Mouse (Mus musculus) lung, embryonic 16.5 days (tissue): Measurements from ENCODE around the gene H2-M3. TPM values are rescaled to one million over a fixed set of nuclear protein-coding genes. Genes with fewer than 3 reads are reported as not detected.
"Not testable (repeated sequence)": the region's sequence is repeated elsewhere in the genome, so short reads cannot be mapped to it uniquely, and the experiment has no call there.

ENCODE experiments used
- ATAC-seq: fragments of 200-750 bp; cut with Nextera tagmentation; 2 replicates; pipeline ENCODE4 v1.8.0; 2017; ENCODE audit warnings: low read depth, mild to moderate bottlenecking, moderate library complexity
- H3K27ac ChIP-seq: fragments of 300-500 bp; sonication (generic); 2 replicates; pipeline ENCODE4 v1.5.1; 2014; ENCODE audit warnings: mild to moderate bottlenecking, control low read depth, low read length
- H3K27me3 ChIP-seq: fragments of 300-500 bp; sonication (generic); 2 replicates; pipeline ENCODE4 v1.6.1; 2014; ENCODE audit warnings: low read depth, low read length, mixed read lengths; ENCODE audit not compliant: control insufficient read depth, insufficient read depth
- H3K36me3 ChIP-seq: fragments of 300-500 bp; sonication (generic); 2 replicates; pipeline ENCODE4 v1.6.1; 2014; ENCODE audit warnings: low read length; ENCODE audit not compliant: control insufficient read depth, insufficient read depth
- H3K4me1 ChIP-seq: fragments of 300-500 bp; sonication (generic); replicated peaks from 2 replicates; pipeline ENCODE4 v1.6.1; 2014; ENCODE audit warnings: low read length, mixed read lengths; ENCODE audit not compliant: control insufficient read depth, insufficient read depth
- H3K4me2 ChIP-seq: fragments of 300-500 bp; sonication (generic); 2 replicates; pipeline ENCODE4 v1.6.1; 2014; ENCODE audit warnings: low read depth, low read length, control low read depth
- H3K4me3 ChIP-seq: fragments of 300-500 bp; sonication (generic); 2 replicates; pipeline ENCODE4 v1.5.1; 2014; ENCODE audit warnings: mild to moderate bottlenecking, low read length, control low read depth
- H3K9ac ChIP-seq: fragments of 300-500 bp; sonication (generic); 2 replicates; pipeline ENCODE4 v1.6.1; 2014; ENCODE audit warnings: low read length, control low read depth
- H3K9me3 ChIP-seq: fragments of 300-500 bp; sonication (generic); 2 replicates; pipeline ENCODE4 v1.6.1; 2016; ENCODE audit warnings: low read length; ENCODE audit not compliant: control insufficient read depth
- WGBS: fragments of 180-500 bp; shearing (Covaris S2); extraction: QIAGEN DNeasy Blood & Tissue Kit; methylation state at CpG from one replicate; pipeline ENCODE4 v1.1.7; 2014; 5-methylcytosine and 5-hydroxymethylcytosine counted together
- polyA plus RNA-seq: library from polyadenylated mRNA; unstranded; fragments of >200 nt; fragmentation: Nextera tagmentation; extraction: Ambion mirVana; gene quantifications from 2 replicates; pipeline ENCODE4 v1.2.1, GENCODE M21; 2015

H2-M3 gene
- polyA plus RNA-seq, result 2.3 and 3.1 TPM in 2 replicates

DNA sequence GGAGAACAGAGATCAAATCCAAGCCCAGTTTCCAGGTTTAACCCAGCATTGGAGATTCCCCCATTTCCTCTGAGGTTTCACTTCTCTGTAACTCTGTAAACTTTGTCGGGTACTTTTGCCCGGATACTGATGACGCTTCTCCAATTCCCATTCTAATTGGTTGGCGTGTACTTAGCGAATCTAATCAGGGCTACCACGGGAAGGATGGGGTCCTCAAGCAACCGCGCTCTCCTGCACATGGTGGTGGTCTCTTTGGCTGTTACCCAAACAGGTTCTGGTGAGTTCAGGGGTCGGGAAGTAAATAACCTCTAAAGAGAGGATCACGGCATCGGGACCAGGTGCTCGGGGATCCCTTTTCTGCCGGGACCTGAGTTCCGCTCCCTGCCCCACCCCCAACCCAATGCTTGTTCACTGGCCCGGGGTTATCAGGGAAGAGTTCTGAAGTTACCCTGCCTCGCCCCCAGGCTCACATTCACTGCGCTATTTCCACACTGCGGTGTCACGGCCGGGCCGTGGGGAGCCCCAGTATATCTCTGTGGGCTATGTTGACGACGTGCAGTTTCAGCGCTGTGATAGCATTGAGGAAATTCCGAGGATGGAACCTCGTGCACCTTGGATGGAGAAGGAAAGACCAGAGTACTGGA, at the start of gene H2-M3:
H2-M3 (plus strand) TSS at position 163 of the 644 bp plus-strand sequence.
- Histone ChIP-seq H3K9ac (peak within 1 kb of the TSS; percentile 53), H3K27ac (no peak within 1 kb of the TSS), H3K27me3 (no peaks in the 10 kb centered on the region), H3K4me2 (peak within 1 kb of the TSS; percentile 96), H3K9me3 (no peaks in the 10 kb centered on the region), H3K4me1 (peaks cover 4% of the 10 kb centered on the region; the same call in 1 of the 2 replicates), H3K36me3 (no peaks in the 10 kb centered on the region), H3K4me3 (peak within 1 kb of the TSS; percentile 64)
- WGBS, result 2% methylated on average over 26 of the region's 26 CpGs
- peak; percentile 96 for ATAC-seq

- no peaks in the 10 kb centered on the region for H3K9me3 ChIP-seq
These were observed 48.1 kb upstream of the H2-M3 start for GRCm38 (mm10) chr17:37221879-37222278.

GRCm38 (mm10) chr17:37237230-37237629, 32.8 kb upstream of the H2-M3 start, which contains the start of gene Olfr97:
Gene Olfr97 (minus strand): TSS chr17:37237330.
- not testable (repeated sequence) for H3K4me1 ChIP-seq, H3K27me3 ChIP-seq, H3K9ac ChIP-seq, H3K4me2 ChIP-seq, ATAC-seq, H3K9me3 ChIP-seq, H3K4me3 ChIP-seq, H3K27ac ChIP-seq, H3K36me3 ChIP-seq
- WGBS, result 77% methylated on average over 2 of the region's 2 CpGs

More at GRCm38 (mm10) chr17:37221879-37222278, 48.1 kb upstream of the H2-M3 start:
- Histone ChIP-seq H3K9ac (no peak overlapping the region), H3K4me2 (no peak overlapping the region), H3K27ac (no peak overlapping the region), H3K4me1 (no peaks in the 10 kb centered on the region), H3K4me3 (no peak overlapping the region), H3K36me3 (no peaks in the 10 kb centered on the region), H3K27me3 (no peaks in the 10 kb centered on the region)
- WGBS, result 16% methylated on average over 1 of the region's 1 CpGs
- ATAC-seq, result no peak

DNA sequence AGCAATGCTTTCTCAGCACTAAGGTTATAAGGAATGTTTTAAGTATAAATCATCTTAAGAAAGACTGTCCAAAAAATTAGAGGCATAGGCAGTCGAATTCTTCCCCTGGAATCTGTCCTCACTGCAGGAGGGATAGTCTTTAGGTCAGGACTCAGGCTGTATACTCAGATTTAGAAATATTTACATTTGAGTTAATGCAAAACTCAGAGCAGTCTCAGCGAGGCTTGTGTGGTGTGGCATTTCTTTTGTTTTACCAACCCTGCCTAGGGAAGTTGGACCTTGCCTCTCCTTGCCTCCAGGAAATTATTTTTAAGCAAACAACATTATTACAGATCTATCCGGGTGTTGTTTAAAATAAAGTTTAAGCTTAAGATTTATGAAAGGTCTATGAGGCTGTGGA, 27.8 kb upstream of the H2-M3 start:
- no peak overlapping the region for H3K9ac ChIP-seq
- ATAC-seq, result no peak

GRCm38 (mm10) chr17:37246715-37247114, 23.3 kb upstream of the H2-M3 start:
- Histone ChIP-seq H3K4me3 (no peak overlapping the region), H3K27me3 (no peaks in the 10 kb centered on the region), H3K9ac (no peak overlapping the region), H3K4me2 (no peak overlapping the region), H3K4me1 (no peaks in the 10 kb centered on the region), H3K36me3 (no peaks in the 10 kb centered on the region), H3K27ac (no peak overlapping the region), H3K9me3 (no peaks in the 10 kb centered on the region)
- ATAC-seq, result no peak
- 21% methylated on average over 5 of the region's 5 CpGs for WGBS

More for the DNA sequence above, 27.8 kb upstream of the H2-M3 start:
- no peaks in the 10 kb centered on the region for H3K9me3 ChIP-seq
- H3K27ac ChIP-seq, result no peak overlapping the region
- no peaks in the 10 kb centered on the region for H3K4me1 ChIP-seq
- H3K4me2 ChIP-seq, result no peak overlapping the region
- H3K27me3 ChIP-seq, result no peaks in the 10 kb centered on the region
- no peaks in the 10 kb centered on the region for H3K36me3 ChIP-seq
- H3K4me3 ChIP-seq, result no peak overlapping the region
- WGBS, result 21% methylated on average over 3 of the region's 3 CpGs

GRCm38 (mm10) chr17:37249460-37249859, 20.6 kb upstream of the H2-M3 start:
- no peak overlapping the region for H3K27ac ChIP-seq
- ATAC-seq, result no peak
- no peak overlapping the region for H3K4me2 ChIP-seq
- H3K36me3 ChIP-seq, result no peaks in the 10 kb centered on the region
- no peaks in the 10 kb centered on the region for H3K4me1 ChIP-seq
- H3K9me3 ChIP-seq, result no peaks in the 10 kb centered on the region
- no peak overlapping the region for H3K9ac ChIP-seq
- no peaks in the 10 kb centered on the region for H3K27me3 ChIP-seq
- H3K4me3 ChIP-seq, result no peak overlapping the region

GRCm38 (mm10) chr17:37250544-37250943, 19.5 kb upstream of the H2-M3 start:
- no peaks in the 10 kb centered on the region for H3K4me1 ChIP-seq

DNA sequence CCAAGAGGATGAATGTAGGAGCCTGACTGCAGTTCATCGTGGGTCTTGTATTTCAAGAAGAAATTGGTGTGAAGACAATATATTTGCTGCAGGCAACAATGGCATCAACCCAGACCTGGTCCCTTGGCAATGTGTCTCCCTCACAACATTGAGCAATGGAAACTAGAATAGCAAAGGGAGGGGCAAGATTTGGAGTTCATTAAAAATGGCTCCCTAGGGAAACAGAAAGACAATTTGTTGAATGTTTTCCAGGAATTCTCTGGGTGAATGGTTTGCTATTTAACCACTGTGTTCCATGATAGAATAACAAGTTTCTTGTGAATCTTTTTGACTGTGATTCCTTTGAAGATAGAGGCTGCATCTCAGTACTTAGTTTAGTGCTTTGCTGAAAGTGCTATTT, 6.4 kb upstream of the H2-M3 start, which contains the start of gene Olfr98:
Olfr98 (minus strand) TSS at position 124 of the 400 bp plus-strand sequence.
- Histone ChIP-seq H3K4me1 (no peaks in the 10 kb centered on the region), H3K9me3 (no peaks in the 10 kb centered on the region), H3K9ac (no peak within 1 kb of the TSS), H3K4me3 (no peak within 1 kb of the TSS), H3K27ac (no peak within 1 kb of the TSS), H3K36me3 (no peaks in the 10 kb centered on the region), H3K4me2 (no peak within 1 kb of the TSS), H3K27me3 (no peaks in the 10 kb centered on the region)
- 70% methylated on average over 1 of the region's 1 CpGs for WGBS
- ATAC-seq, result no peak

More at GRCm38 (mm10) chr17:37250544-37250943, 19.5 kb upstream of the H2-M3 start:
- no peak overlapping the region for H3K9ac ChIP-seq
- H3K36me3 ChIP-seq, result no peaks in the 10 kb centered on the region
- no peak overlapping the region for H3K4me2 ChIP-seq
- H3K27me3 ChIP-seq, result no peaks in the 10 kb centered on the region
- no peak for ATAC-seq
- no peak overlapping the region for H3K4me3 ChIP-seq
- H3K27ac ChIP-seq, result no peak overlapping the region
- H3K9me3 ChIP-seq, result no peaks in the 10 kb centered on the region
- 0% methylated on average over 1 of the region's 1 CpGs for WGBS

- no peaks in the 10 kb centered on the region for H3K9me3 ChIP-seq
- peak overlapping the region; percentile 64 for H3K4me3 ChIP-seq
- peak; percentile 58 for ATAC-seq
- peaks cover 4% of the 10 kb centered on the region; the same call in 1 of the 2 replicates for H3K4me1 ChIP-seq
- H3K36me3 ChIP-seq, result no peaks in the 10 kb centered on the region
- peak overlapping the region; percentile 96 for H3K4me2 ChIP-seq
- 52% methylated on average over 8 of the region's 8 CpGs for WGBS
- H3K9ac ChIP-seq, result peak overlapping the region; percentile 53
- H3K27me3 ChIP-seq, result no peaks in the 10 kb centered on the region
- H3K27ac ChIP-seq, result no peak overlapping the region
These were observed 677 bp downstream of the H2-M3 start for GRCm38 (mm10) chr17:37270702-37271092.
